Mouse (Mus musculus): Measurements from ENCODE around the gene Ccpg1os. TPM values are rescaled to one million over a fixed set of nuclear protein-coding genes. Genes with fewer than 3 reads are reported as not detected.

Gene Ccpg1os
- total and polyA plus RNA-seq, 3 experiments = 2.3 to 4.6 TPM; not detected in 1

DNA sequence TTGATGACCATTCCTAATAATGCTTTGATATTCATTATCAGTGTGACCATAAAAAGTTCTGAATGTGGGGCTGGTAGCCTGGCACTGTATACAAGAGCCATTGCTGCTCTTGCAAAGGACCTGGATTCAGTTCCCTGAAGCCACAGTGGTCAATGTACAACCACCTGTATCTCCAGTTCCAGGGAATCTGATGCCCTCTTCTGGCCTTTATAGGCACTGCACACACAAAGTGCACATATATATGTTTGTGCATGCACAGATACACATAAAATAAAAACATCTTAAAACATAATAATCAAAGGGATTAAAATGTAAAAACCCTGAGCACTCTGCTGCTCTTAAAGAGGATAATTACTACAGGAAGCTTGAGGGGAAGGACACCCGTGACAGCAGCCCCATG is 38.2 kb downstream of the Ccpg1os start:
- no peaks in the 10 kb centered on the region for H3K36me3 ChIP-seq (ENCODE audit: control insufficient read depth in 1 of 2, insufficient read depth in 2 of 2, low read length in 2 of 2)
- peaks cover 5 to 6% of the 10 kb centered on the region in 2 experiments for H3K27me3 ChIP-seq (ENCODE audit: control insufficient read depth in 1 of 2, insufficient read depth in 2 of 2, low read length in 2 of 2)
- no peak overlapping the region for H3K4me3 ChIP-seq (ENCODE audit: control insufficient read depth in 1 of 2, insufficient read depth in 1 of 2, low read depth in 2 of 2, low read length in 2 of 2)
- DNase-seq (ENCODE audit: low read depth, low spot score) = no peak
- no peaks in the 10 kb centered on the region for H3K79me2 ChIP-seq (ENCODE audit: control insufficient read depth, insufficient read depth, low read length, poor library complexity)
- TF ChIP-seq CTCF (IDR thresholded peaks at IDR 0.05 in 2 of 3, conservative IDR thresholded peaks at IDR 0.05 in 1 of 3; ENCODE audit: control insufficient read depth in 1 of 3, insufficient read depth in 1 of 3, low read depth in 2 of 3, low read length in 3 of 3, poor library complexity in 1 of 3, severe bottlenecking in 1 of 3) (peak in 2 of 3 experiments; percentile 17 to 29; a peak in 2 of 6 replicates), GABPA (IDR thresholded peaks at IDR 0.05; ENCODE audit: low read depth, low read length) (no peak), SMC3 (IDR thresholded peaks at IDR 0.05; ENCODE audit: low read depth, low read length) (0 out of 2 replicates have a peak, but pooled peaks have one; percentile 4), SIN3A (IDR thresholded peaks at IDR 0.05; ENCODE audit: low read length) (no peak), RCOR1 (IDR thresholded peaks at IDR 0.05; ENCODE audit: low read depth, low read length) (no peak)
- no peaks in the 10 kb centered on the region for H3K9me3 ChIP-seq (replicated peaks; ENCODE audit: insufficient read depth, low read length)
- H3K9ac ChIP-seq (ENCODE audit: control insufficient read depth, low read depth, low read length, poor library complexity, severe bottlenecking) = no peak overlapping the region
- no peak overlapping the region for H3K27ac ChIP-seq (ENCODE audit: control insufficient read depth, low read depth, low read length)
- no peaks in the 10 kb centered on the region for H3K4me1 ChIP-seq (ENCODE audit: control insufficient read depth in 1 of 2, insufficient read depth in 2 of 2, low read length in 2 of 2)

DNA sequence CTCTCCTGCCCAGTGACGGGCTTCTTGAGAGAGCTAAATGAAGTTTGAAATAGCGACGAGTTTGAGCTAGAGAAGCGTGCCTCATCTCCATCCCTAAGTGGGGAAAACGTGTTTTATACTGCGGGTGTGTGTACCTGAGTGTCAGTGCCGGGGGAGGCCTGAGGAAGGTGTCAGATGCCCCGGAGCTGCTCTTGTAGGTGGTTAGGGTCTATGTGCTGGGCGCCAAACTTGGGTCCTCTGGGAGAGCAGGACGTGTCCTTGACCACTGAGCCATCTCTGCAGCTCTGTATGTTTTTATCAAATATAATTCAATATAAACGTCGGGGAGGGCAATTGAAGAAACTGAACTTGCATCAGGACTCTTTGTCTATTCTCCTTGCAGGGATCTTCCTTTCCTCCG is 40.9 kb downstream of the Ccpg1os start:
- no peaks in the 10 kb centered on the region for H3K79me2 ChIP-seq (ENCODE audit: control insufficient read depth, insufficient read depth, low read length, poor library complexity)
- no peak for DNase-seq (ENCODE audit: low read depth, low spot score)
- H3K36me3 ChIP-seq (ENCODE audit: control insufficient read depth in 1 of 2, insufficient read depth in 2 of 2, low read length in 2 of 2) = no peaks in the 10 kb centered on the region
- H3K27ac ChIP-seq (ENCODE audit: control insufficient read depth, low read depth, low read length) = no peak overlapping the region
- TF ChIP-seq HCFC1 (IDR thresholded peaks at IDR 0.05; ENCODE audit: low read depth, low read length) (no peak), MAFK (IDR thresholded peaks at IDR 0.05; ENCODE audit: borderline replicate concordance, low read depth, low read length) (no peak), ZKSCAN1 (IDR thresholded peaks at IDR 0.05; ENCODE audit: low read depth, low read length) (no peak), ZNF384 (IDR thresholded peaks at IDR 0.05; ENCODE audit: low read depth, low read length) (no peak), SMC3 (IDR thresholded peaks at IDR 0.05; ENCODE audit: low read depth, low read length) (no peak), POLR2A (IDR thresholded peaks at IDR 0.05; ENCODE audit: control insufficient read depth in 1 of 2, insufficient read depth in 1 of 2, low read depth in 1 of 2, low read length in 2 of 2, poor library complexity in 1 of 2) (no peak), TCF12 (IDR thresholded peaks at IDR 0.05; ENCODE audit: low read depth, low read length) (no peak)
- H3K9me3 ChIP-seq (replicated peaks; ENCODE audit: insufficient read depth, low read length) = no peaks in the 10 kb centered on the region
- H3K4me3 ChIP-seq (ENCODE audit: control insufficient read depth in 1 of 2, insufficient read depth in 1 of 2, low read depth in 2 of 2, low read length in 2 of 2) = no peak overlapping the region
- H3K4me1 ChIP-seq (ENCODE audit: control insufficient read depth in 1 of 2, insufficient read depth in 2 of 2, low read length in 2 of 2) = no peaks in the 10 kb centered on the region
- no peak overlapping the region for H3K9ac ChIP-seq (ENCODE audit: control insufficient read depth, low read depth, low read length, poor library complexity, severe bottlenecking)
- peaks cover 0 to 3% of the 10 kb centered on the region in 2 experiments; a peak in 3 of 4 replicates for H3K27me3 ChIP-seq (ENCODE audit: control insufficient read depth in 1 of 2, insufficient read depth in 2 of 2, low read length in 2 of 2)

DNA sequence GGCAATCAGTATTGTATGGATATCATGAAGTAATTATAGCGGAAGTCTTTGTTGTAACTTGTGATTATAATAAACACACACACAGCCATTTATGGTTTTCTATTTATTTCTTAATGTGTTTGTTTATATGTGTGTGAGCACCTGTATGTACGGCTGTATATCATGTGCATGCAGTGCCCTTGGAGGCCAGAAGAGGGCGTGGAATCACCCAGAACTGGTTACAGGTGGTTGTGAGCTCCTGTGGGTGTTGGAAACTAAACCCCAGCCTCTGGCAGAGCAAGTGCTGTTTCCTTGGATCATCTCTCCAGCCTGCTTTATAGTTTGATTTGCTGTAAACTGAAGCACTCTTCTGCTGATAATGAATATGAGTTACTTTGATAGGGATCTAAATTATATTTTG is 41.8 kb downstream of the Ccpg1os start:
- Histone ChIP-seq H3K4me3 (ENCODE audit: control insufficient read depth in 1 of 2, insufficient read depth in 1 of 2, low read depth in 2 of 2, low read length in 2 of 2) (no peak overlapping the region), H3K27me3 (ENCODE audit: control insufficient read depth in 1 of 2, insufficient read depth in 2 of 2, low read length in 2 of 2) (peaks cover 0 to 3% of the 10 kb centered on the region in 2 experiments; a peak in 2 of 4 replicates), H3K4me1 (ENCODE audit: control insufficient read depth in 1 of 2, insufficient read depth in 2 of 2, low read length in 2 of 2) (no peaks in the 10 kb centered on the region), H3K79me2 (ENCODE audit: control insufficient read depth, insufficient read depth, low read length, poor library complexity) (no peaks in the 10 kb centered on the region), H3K9me3 (replicated peaks; ENCODE audit: insufficient read depth, low read length) (no peaks in the 10 kb centered on the region), H3K36me3 (ENCODE audit: control insufficient read depth in 1 of 2, insufficient read depth in 2 of 2, low read length in 2 of 2) (no peaks in the 10 kb centered on the region), H3K27ac (ENCODE audit: control insufficient read depth, low read depth, low read length) (no peak overlapping the region), H3K9ac (ENCODE audit: control insufficient read depth, low read depth, low read length, poor library complexity, severe bottlenecking) (no peak overlapping the region)
- peak; percentile 38 for DNase-seq (ENCODE audit: low read depth, low spot score)
- TF ChIP-seq TBP (IDR thresholded peaks at IDR 0.05; ENCODE audit: low read depth, low read length) (no peak), ZMIZ1 (IDR thresholded peaks at IDR 0.05; ENCODE audit: low read depth, low read length) (no peak), ZKSCAN1 (IDR thresholded peaks at IDR 0.05; ENCODE audit: low read depth, low read length) (no peak), CTCF (IDR thresholded peaks at IDR 0.05 in 2 of 3, conservative IDR thresholded peaks at IDR 0.05 in 1 of 3; ENCODE audit: control insufficient read depth in 1 of 3, insufficient read depth in 1 of 3, low read depth in 2 of 3, low read length in 3 of 3, poor library complexity in 1 of 3, severe bottlenecking in 1 of 3) (peak; percentile 34 to 64 (median 42); a peak in 5 of 6 replicates), SMC3 (IDR thresholded peaks at IDR 0.05; ENCODE audit: low read depth, low read length) (peak; percentile 16; the same call in 1 of the 2 replicates)

All from MEL (cell line).